Mouse (Mus musculus) stomach, embryonic 16.5 days (tissue): Measurements from ENCODE around the gene Ier5l. TPM values are rescaled to one million over a fixed set of nuclear protein-coding genes. Genes with fewer than 3 reads are reported as not detected.

Source experiments
- ATAC-seq: fragments of 200-750 bp; cut with Nextera tagmentation; 2 replicates; pipeline ENCODE4 v1.8.0; 2017; ENCODE audit warnings: moderate number of reproducible peaks, moderate TSS enrichment; ENCODE audit not compliant: insufficient read depth, low FRiP score
- H3K27ac ChIP-seq: fragments of 300-500 bp; sonication (generic); 2 replicates; pipeline ENCODE4 v1.5.1; 2014; ENCODE audit warnings: low read length
- H3K27me3 ChIP-seq: fragments of 300-500 bp; sonication (generic); 2 replicates; pipeline ENCODE4 v1.6.1; 2014; ENCODE audit warnings: low read length, control low read depth, mixed read lengths; ENCODE audit not compliant: control insufficient read depth, insufficient read depth
- H3K36me3 ChIP-seq: fragments of 300-500 bp; sonication (generic); 2 replicates; pipeline ENCODE4 v1.6.1; 2014; ENCODE audit warnings: low read length; ENCODE audit not compliant: control insufficient read depth, insufficient read depth
- H3K4me1 ChIP-seq: fragments of 300-500 bp; sonication (generic); 2 replicates; pipeline ENCODE4 v1.6.1; 2014; ENCODE audit warnings: low read length, control low read depth, mixed read lengths; ENCODE audit not compliant: control insufficient read depth, insufficient read depth
- H3K4me2 ChIP-seq: fragments of 300-500 bp; sonication (generic); 2 replicates; pipeline ENCODE4 v1.6.1; 2014; ENCODE audit warnings: low read depth, low read length, mixed read lengths
- H3K4me3 ChIP-seq: fragments of 300-500 bp; sonication (generic); replicated peaks from 2 replicates; pipeline ENCODE4 v1.5.1; 2014; ENCODE audit warnings: mild to moderate bottlenecking, low read length
- H3K9ac ChIP-seq: fragments of 300-500 bp; sonication (generic); 2 replicates; pipeline ENCODE4 v1.6.1; 2014; ENCODE audit warnings: low read length
- H3K9me3 ChIP-seq: fragments of 300-500 bp; sonication (generic); replicated peaks from 2 replicates; pipeline ENCODE4 v1.6.1; 2016; ENCODE audit warnings: low read length, control low read depth; ENCODE audit not compliant: control insufficient read depth
- WGBS: fragments of 180-500 bp; shearing (Covaris S2); extraction: QIAGEN DNeasy Blood & Tissue Kit; methylation state at CpG from one replicate; pipeline ENCODE4 v1.1.7; 2014; 5-methylcytosine and 5-hydroxymethylcytosine counted together
- polyA plus RNA-seq: library from polyadenylated mRNA; unstranded; fragments of >200 nt; fragmentation: Nextera tagmentation; extraction: Ambion mirVana; gene quantifications from 2 replicates; pipeline ENCODE4 v1.2.1, GENCODE M21; 2015

Ier5l gene
- polyA plus RNA-seq, 1 experiment from 2014 or later: 0.83 TPM

DNA sequence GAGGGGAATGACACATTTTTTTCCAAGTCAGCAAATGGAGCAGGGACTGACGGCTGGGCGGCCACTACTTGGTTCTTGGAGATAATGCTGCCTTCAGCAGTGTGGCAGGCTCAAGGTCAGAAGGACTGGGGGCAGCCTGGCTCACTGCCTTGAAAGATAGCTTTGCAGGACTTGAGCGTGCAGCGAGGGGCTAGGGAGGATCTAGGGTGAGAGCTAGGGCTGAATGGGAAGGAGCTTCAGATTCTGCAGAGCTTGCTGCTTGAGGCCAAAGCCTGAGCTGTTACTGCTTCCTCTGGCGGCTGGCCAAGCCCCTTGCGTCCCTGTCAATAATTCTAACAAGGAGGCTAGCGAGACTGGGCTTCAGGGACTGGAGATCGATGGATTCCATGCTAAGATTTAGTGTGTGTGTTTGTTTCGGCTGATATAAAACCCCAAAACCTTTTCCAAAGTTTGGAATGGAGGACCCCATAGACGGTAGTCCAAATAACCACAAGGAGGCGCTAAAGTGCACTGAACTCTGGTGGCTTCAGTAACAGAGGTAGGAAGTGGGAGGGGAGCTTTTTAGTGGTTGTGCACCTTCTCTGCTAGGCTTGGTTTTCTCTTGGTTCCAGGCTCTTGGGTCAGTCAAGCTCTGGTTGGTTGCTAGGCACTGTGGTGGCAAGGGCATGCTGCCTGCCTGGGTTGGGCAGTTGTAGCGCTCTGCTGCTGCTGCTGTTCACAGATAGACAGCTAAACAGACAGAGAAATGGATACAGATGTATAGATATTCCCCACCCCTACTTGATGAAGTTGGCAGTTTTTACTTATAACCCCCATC, 33.1 kb downstream of the Ier5l start:
- peak overlapping the region; percentile 75 for H3K9ac ChIP-seq
- H3K4me1 ChIP-seq: peaks cover 69% of the 10 kb centered on the region
- peak overlapping the region; percentile 69 for H3K4me2 ChIP-seq
- H3K4me3 ChIP-seq: peak overlapping the region; percentile 36
- ATAC-seq: peak; percentile 53
- H3K9me3 ChIP-seq: no peaks in the 10 kb centered on the region
- no peaks in the 10 kb centered on the region for H3K27me3 ChIP-seq
- H3K27ac ChIP-seq: peak overlapping the region; percentile 100
- WGBS: 10% methylated on average over 12 of the region's 12 CpGs
- peaks cover 18% of the 10 kb centered on the region for H3K36me3 ChIP-seq

- ATAC-seq: no peak
- Histone ChIP-seq H3K4me2 (no peak overlapping the region), H3K27me3 (no peaks in the 10 kb centered on the region), H3K4me1 (peaks cover 64% of the 10 kb centered on the region), H3K36me3 (peaks cover 18% of the 10 kb centered on the region), H3K9ac (peak overlapping the region; percentile 75), H3K9me3 (no peaks in the 10 kb centered on the region), H3K27ac (peak overlapping the region; percentile 100), H3K4me3 (no peak overlapping the region)
- 25% methylated on average over 3 of the region's 3 CpGs for WGBS
These were observed 33.8 kb downstream of the Ier5l start for GRCm38 (mm10) chr2:30440211-30440700.

DNA sequence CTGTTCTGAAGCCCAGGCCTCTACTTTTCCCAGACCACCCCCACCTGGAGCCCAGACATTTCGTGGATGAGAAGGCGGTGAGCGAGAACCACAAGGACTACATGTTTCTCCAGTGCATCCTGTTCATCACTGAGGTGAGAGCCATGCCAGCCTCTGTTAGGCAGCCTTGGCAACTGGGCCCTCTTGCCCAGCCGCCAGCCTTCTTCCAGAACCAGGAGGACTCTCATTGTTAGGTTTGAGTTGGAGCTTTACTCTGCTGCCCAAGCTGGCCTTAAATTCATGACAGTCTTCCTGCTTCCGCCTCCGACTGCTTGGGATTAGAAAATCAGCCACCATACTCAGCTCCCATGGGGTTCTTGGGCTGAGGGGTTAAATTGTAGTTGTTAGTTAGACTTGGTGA, 34.4 kb downstream of the Ier5l start:
- Histone ChIP-seq H3K36me3 (peaks cover 18% of the 10 kb centered on the region), H3K4me3 (no peak overlapping the region), H3K27me3 (no peaks in the 10 kb centered on the region), H3K4me1 (peaks cover 58% of the 10 kb centered on the region), H3K9ac (peak overlapping the region; percentile 75), H3K27ac (peak overlapping the region; percentile 100), H3K4me2 (no peak overlapping the region), H3K9me3 (no peaks in the 10 kb centered on the region)
- 90% methylated on average over 6 of the region's 6 CpGs for WGBS
- no peak for ATAC-seq

DNA sequence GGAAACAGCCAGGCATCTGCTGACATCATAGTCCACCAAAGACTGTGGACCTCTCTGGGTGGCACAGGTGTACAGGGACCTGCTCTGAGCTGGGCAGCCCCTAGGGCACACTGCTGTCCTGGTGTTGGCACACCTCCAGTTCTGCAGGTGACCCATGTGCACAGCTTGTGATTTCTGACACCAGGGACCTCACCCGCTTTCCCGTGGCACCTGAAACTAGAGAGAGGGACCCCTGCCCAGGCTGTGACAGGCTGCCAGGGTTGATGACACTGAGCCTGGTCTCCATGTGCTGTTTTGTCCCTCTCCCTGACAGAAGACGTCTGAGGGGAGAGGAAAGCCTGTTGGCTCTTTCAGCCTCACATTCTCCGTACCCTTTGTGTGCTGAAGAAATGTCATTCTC, 36.2 kb downstream of the Ier5l start:
- H3K9ac ChIP-seq: no peak overlapping the region
- H3K36me3 ChIP-seq: peaks cover 27% of the 10 kb centered on the region
- H3K4me1 ChIP-seq: peaks cover 39% of the 10 kb centered on the region
- no peak overlapping the region for H3K27ac ChIP-seq
- ATAC-seq: no peak
- H3K27me3 ChIP-seq: no peaks in the 10 kb centered on the region
- H3K4me3 ChIP-seq: no peak overlapping the region
- WGBS: 91% methylated on average over 4 of the region's 4 CpGs
- H3K4me2 ChIP-seq: no peak overlapping the region
- no peaks in the 10 kb centered on the region for H3K9me3 ChIP-seq

DNA sequence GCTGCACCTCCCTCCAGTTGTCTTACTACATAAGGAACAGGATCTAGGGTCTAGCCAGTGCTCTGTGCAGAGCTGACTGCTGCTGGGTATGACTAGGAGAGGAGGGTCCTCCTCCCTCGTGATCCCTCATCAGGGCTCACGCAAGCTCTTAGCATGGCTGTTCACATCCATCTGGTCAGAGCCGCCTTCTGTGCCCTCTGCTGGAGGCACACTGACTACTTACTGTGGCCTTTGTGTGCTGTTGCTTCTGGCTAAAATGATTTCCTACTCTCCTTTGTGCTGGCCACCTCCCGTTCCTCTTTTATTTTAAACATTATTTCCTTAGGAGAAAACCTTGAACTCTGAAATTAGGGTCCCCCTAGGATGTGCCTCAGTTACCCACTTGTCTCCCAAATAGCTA, 37.2 kb downstream of the Ier5l start:
- no peak for ATAC-seq
- Histone ChIP-seq H3K27me3 (no peaks in the 10 kb centered on the region), H3K27ac (no peak overlapping the region), H3K4me2 (no peak overlapping the region), H3K9me3 (no peaks in the 10 kb centered on the region), H3K36me3 (peaks cover 34% of the 10 kb centered on the region), H3K9ac (no peak overlapping the region), H3K4me3 (no peak overlapping the region), H3K4me1 (peaks cover 30% of the 10 kb centered on the region)
- 72% methylated on average over 4 of the region's 4 CpGs for WGBS

GRCm38 (mm10) chr2:30436156-30436545, 37.9 kb downstream of the Ier5l start:
- ATAC-seq: no peak
- Histone ChIP-seq H3K4me3 (no peak overlapping the region), H3K27me3 (no peaks in the 10 kb centered on the region), H3K4me1 (peaks cover 26% of the 10 kb centered on the region), H3K9me3 (no peaks in the 10 kb centered on the region), H3K4me2 (no peak overlapping the region), H3K36me3 (peaks cover 38% of the 10 kb centered on the region), H3K9ac (no peak overlapping the region), H3K27ac (no peak overlapping the region)
- 68% methylated on average over 5 of the region's 5 CpGs for WGBS

DNA sequence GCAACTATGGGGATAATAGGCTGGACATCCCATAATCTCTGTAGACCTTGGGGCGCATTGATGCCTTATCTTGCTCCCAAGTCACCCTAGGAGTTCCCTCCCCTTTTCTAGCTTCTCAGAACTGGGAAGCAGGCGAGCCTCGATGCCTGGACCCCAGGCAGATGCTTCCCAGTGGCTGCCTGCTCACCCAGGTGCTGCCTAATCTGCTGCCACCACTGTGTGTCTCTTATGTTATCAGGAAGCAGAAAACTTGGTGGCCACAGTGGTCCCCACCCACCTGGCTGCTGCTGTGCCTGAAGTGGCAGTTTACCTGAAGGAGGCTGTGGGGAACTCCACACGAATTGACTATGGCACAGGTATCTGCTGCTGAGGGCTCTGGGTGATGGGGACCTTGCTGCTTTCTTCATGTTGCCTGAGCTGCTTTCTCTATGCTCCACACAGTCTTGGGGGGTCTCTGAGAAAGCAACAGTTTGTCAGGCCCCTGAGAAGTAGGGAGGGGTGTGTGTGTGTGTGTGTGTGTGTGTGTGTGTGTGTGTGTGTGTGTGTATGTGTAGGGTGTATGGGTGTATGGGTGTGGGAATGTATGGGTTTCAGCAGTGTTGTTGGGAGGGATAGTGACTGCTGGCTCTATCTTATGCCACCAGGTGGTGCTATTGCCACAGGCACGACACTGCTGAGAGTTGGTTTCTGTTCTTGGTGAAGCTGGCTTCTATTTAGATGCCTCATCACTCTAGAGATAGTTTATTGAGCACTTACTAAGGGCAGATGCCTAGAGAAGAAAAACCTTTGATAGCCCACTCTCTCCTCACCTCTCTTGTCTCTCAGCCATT, 38.5 kb downstream of the Ier5l start:
- peaks cover 38% of the 10 kb centered on the region for H3K36me3 ChIP-seq
- peaks cover 20% of the 10 kb centered on the region for H3K4me1 ChIP-seq
- H3K9me3 ChIP-seq: no peaks in the 10 kb centered on the region
- 45% methylated on average over 5 of the region's 5 CpGs for WGBS
- no peak overlapping the region for H3K4me2 ChIP-seq
- no peak overlapping the region for H3K9ac ChIP-seq
- no peaks in the 10 kb centered on the region for H3K27me3 ChIP-seq
- H3K27ac ChIP-seq: no peak overlapping the region
- peak; percentile 62; the same call in 1 of the 2 replicates for ATAC-seq
- no peak overlapping the region for H3K4me3 ChIP-seq

DNA sequence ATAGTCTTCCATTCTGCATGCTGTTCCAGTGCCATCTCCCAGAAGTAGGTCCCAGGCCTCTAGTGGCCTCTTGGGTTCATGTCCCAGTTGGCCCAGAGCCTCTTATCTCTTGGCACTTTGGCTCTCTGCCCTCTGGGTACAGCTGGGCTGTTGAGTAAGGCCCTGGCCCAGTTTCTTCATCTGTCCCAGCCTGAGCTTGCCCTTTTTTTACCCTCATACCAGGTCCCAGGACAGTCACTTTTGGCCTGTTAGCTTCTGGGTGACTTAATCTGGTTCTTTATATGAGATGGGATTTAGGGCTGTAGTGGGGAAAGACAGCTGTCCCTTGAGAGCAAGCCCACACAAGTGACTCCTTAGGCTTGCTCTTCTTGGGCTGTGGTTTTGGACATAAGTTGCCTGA, 44.9 kb downstream of the Ier5l start:
- no peaks in the 10 kb centered on the region for H3K27me3 ChIP-seq
- H3K4me1 ChIP-seq: no peaks in the 10 kb centered on the region
- no peak overlapping the region for H3K27ac ChIP-seq
- no peak overlapping the region for H3K4me2 ChIP-seq
- no peak for ATAC-seq
- H3K9ac ChIP-seq: no peak overlapping the region
- no peak overlapping the region for H3K4me3 ChIP-seq
- no peaks in the 10 kb centered on the region for H3K9me3 ChIP-seq
- peaks cover 42% of the 10 kb centered on the region for H3K36me3 ChIP-seq
